Mouse (Mus musculus) neutrophil, adult 5-6 weeks (primary cell): ENCODE measurements around the gene Prelp. TPM values are rescaled to one million over a fixed set of nuclear protein-coding genes. Genes with fewer than 3 reads are reported as not detected.

ENCODE experiments used
- ATAC-seq: fragments of 151-379, 151-347 bp; 2 replicates; pipeline ENCODE4 v1.8.0; 2017; ENCODE audit warnings: mild to moderate bottlenecking, moderate TSS enrichment; ENCODE audit not compliant: insufficient number of reproducible peaks, poor library complexity, low FRiP score, severe bottlenecking; ENCODE audit errors: extremely low read depth
- total RNA-seq: library from RNA; stranded (forward); fragments of 200-1000 nt; gene quantifications from 2 replicates; pipeline ENCODE4 v1.2.3, GENCODE M21; 2017

Gene Prelp
- total RNA-seq, 1 experiment from 2014 or later = not detected

GRCm38 (mm10) chr1:133939708-133940107, 18.5 kb upstream of the Prelp start:
- no peak for ATAC-seq

GRCm38 (mm10) chr1:133936169-133936568, 15.0 kb upstream of the Prelp start:
- no peak for ATAC-seq

GRCm38 (mm10) chr1:133934354-133934963, 13.2 kb upstream of the Prelp start:
- no peak for ATAC-seq

- ATAC-seq = no peak
Measured at GRCm38 (mm10) chr1:133933301-133934195, 12.3 kb upstream of the Prelp start.

- no peak for ATAC-seq
Measured at GRCm38 (mm10) chr1:133929980-133930379, 8.8 kb upstream of the Prelp start.

GRCm38 (mm10) chr1:133925223-133925622, 4.0 kb upstream of the Prelp start:
- ATAC-seq = no peak

GRCm38 (mm10) chr1:133924141-133924875, 3.1 kb upstream of the Prelp start:
- ATAC-seq = no peak

GRCm38 (mm10) chr1:133923071-133923470, 1.9 kb upstream of the Prelp start:
- no peak for ATAC-seq

GRCm38 (mm10) chr1:133920876-133921275, 338 bp downstream of the Prelp start:
- no peak for ATAC-seq

GRCm38 (mm10) chr1:133920401-133920800, 813 bp downstream of the Prelp start:
- ATAC-seq = no peak

- no peak for ATAC-seq
Measured at GRCm38 (mm10) chr1:133918088-133918470, 3.1 kb downstream of the Prelp start.

- no peak for ATAC-seq
Measured at GRCm38 (mm10) chr1:133917456-133918087, 3.6 kb downstream of the Prelp start.

- no peak for ATAC-seq
Measured at GRCm38 (mm10) chr1:133915723-133916355, 5.4 kb downstream of the Prelp start.

GRCm38 (mm10) chr1:133915115-133915514, 6.1 kb downstream of the Prelp start:
- ATAC-seq = no peak

- ATAC-seq = no peak
Measured at GRCm38 (mm10) chr1:133913018-133913417, 8.2 kb downstream of the Prelp start.

GRCm38 (mm10) chr1:133911456-133911855, 9.8 kb downstream of the Prelp start:
- no peak for ATAC-seq

- ATAC-seq = no peak
Measured at GRCm38 (mm10) chr1:133911008-133911407, 10.2 kb downstream of the Prelp start.

- ATAC-seq = no peak
Measured at GRCm38 (mm10) chr1:133910108-133910507, 11.1 kb downstream of the Prelp start.
